Mouse (Mus musculus): Measurements from ENCODE around the gene Gm10800. TPM values are rescaled to one million over a fixed set of nuclear protein-coding genes. Genes with fewer than 3 reads are reported as not detected.
"Not testable (repeated sequence)": the region's sequence is repeated elsewhere in the genome, so short reads cannot be mapped to it uniquely, and the experiment has no call there.

Gene Gm10800
- 2.0 and 2.3 TPM in 2 replicates for polyA plus RNA-seq (2015; fragmentation: Nextera tagmentation; extraction: Ambion mirVana)

- not testable (repeated sequence) for H3K27me3 ChIP-seq (replicated peaks); H3K9ac ChIP-seq; H3K4me2 ChIP-seq; ATAC-seq (replicated peaks); H3K27ac ChIP-seq; H3K4me1 ChIP-seq; H3K4me3 ChIP-seq; H3K36me3 ChIP-seq (replicated peaks); H3K9me3 ChIP-seq
- WGBS: 85% methylated on average over 4 of the region's 4 CpGs
Measured at GRCm38 (mm10) chr2:98667201-98667600, at the start of gene Gm10800. Gm10800 (minus strand) TSS chr2:98667301.

- ATAC-seq (replicated peaks): no peak
- no peaks in the 10 kb centered on the region for H3K9me3 ChIP-seq
- 87% methylated on average over 1 of the region's 1 CpGs for WGBS
Measured at GRCm38 (mm10) chr2:98697533-98697932, 30.4 kb upstream of the Gm10800 start.

GRCm38 (mm10) chr2:98661937-98662336, 5.2 kb downstream of the Gm10800 start, which contains the start of gene Gm10801:
Gm10801 (plus strand) TSS chr2:98662237.
- H3K27ac ChIP-seq; H3K9me3 ChIP-seq; H3K9ac ChIP-seq; H3K27me3 ChIP-seq (replicated peaks); H3K4me2 ChIP-seq; H3K36me3 ChIP-seq (replicated peaks); H3K4me3 ChIP-seq; H3K4me1 ChIP-seq; ATAC-seq (replicated peaks): not testable (repeated sequence)
- WGBS: 82% methylated on average over 4 of the region's 5 CpGs

More at GRCm38 (mm10) chr2:98697533-98697932, 30.4 kb upstream of the Gm10800 start:
- Histone ChIP-seq H3K36me3 (replicated peaks) (no peaks in the 10 kb centered on the region), H3K27me3 (replicated peaks) (no peaks in the 10 kb centered on the region), H3K4me3 (no peak overlapping the region), H3K9ac (no peak overlapping the region), H3K27ac (no peak overlapping the region), H3K4me1 (no peaks in the 10 kb centered on the region), H3K4me2 (no peak overlapping the region)

Other genes with a start within 250 kb of the Gm10800 start
- 0.74 TPM in 1 of 2 replicates, not detected in the other for gene Gm10801, start 5.1 kb downstream of the Gm10800 start, polyA plus RNA-seq (2015; fragmentation: Nextera tagmentation; extraction: Ambion mirVana)